Mouse (Mus musculus) kidney, postnatal 0 days (tissue): ENCODE results near the gene Lrrtm3. TPM values are rescaled to one million over a fixed set of nuclear protein-coding genes. Genes with fewer than 3 reads are reported as not detected.

Source experiments
- ATAC-seq: fragments of 200-750 bp; cut with Nextera tagmentation; replicated peaks from 2 replicates; pipeline ENCODE4 v1.8.0; 2017; ENCODE audit warnings: low read depth, moderate number of reproducible peaks, moderate TSS enrichment, moderate library complexity; ENCODE audit not compliant: low FRiP score
- DNase-seq: peaks from one replicate; pipeline ENCODE4 v3.0.0-alpha.2; 2016; ENCODE audit warnings: low spot score
- H3K27ac ChIP-seq: fragments of 300-500 bp; sonication (generic); 2 replicates; pipeline ENCODE4 v1.5.1; 2014; ENCODE audit warnings: mild to moderate bottlenecking
- H3K27me3 ChIP-seq: fragments of 300-500 bp; sonication (generic); 2 replicates; pipeline ENCODE4 v1.6.1; 2014; ENCODE audit warnings: low read length, mixed read lengths; ENCODE audit not compliant: insufficient read depth
- H3K36me3 ChIP-seq: fragments of 300-500 bp; sonication (generic); 2 replicates; pipeline ENCODE4 v1.6.1; 2014; ENCODE audit warnings: low read length, mixed read lengths; ENCODE audit not compliant: insufficient read depth
- H3K4me1 ChIP-seq: fragments of 300-500 bp; sonication (generic); replicated peaks from 2 replicates; pipeline ENCODE4 v1.6.1; 2014; ENCODE audit warnings: antibody characterized with exemption, low read length, mixed read lengths; ENCODE audit not compliant: insufficient read depth
- H3K4me2 ChIP-seq: fragments of 300-500 bp; sonication (generic); 2 replicates; pipeline ENCODE4 v1.6.1; 2014; ENCODE audit warnings: mild to moderate bottlenecking, low read length, moderate library complexity, mixed read lengths
- H3K4me3 ChIP-seq: fragments of 300-500 bp; sonication (generic); replicated peaks from 2 replicates; pipeline ENCODE4 v1.5.1; 2014; ENCODE audit warnings: low read depth, low read length
- H3K9ac ChIP-seq: fragments of 300-500 bp; sonication (generic); 2 replicates; pipeline ENCODE4 v1.6.1; 2014; ENCODE audit warnings: low read depth, low read length
- H3K9me3 ChIP-seq: fragments of 300-500 bp; sonication (generic); replicated peaks from 2 replicates; pipeline ENCODE4 v1.6.1; 2016; ENCODE audit warnings: low read length, inconsistent platforms, mixed read lengths
- CTCF ChIP-seq: IDR thresholded peaks from 2 replicates; pipeline ENCODE4 v1.5.1; 2016; ENCODE audit warnings: antibody characterized with exemption, low read depth, mild to moderate bottlenecking, moderate library complexity
- WGBS: fragments of 180-500 bp; shearing (Covaris S2); extraction: QIAGEN DNeasy Blood & Tissue Kit; methylation state at CpG from one replicate; pipeline ENCODE4 v1.1.7; 2014; 5-methylcytosine and 5-hydroxymethylcytosine counted together
- polyA plus RNA-seq: library from polyadenylated mRNA; unstranded; fragments of >200 nt; fragmentation: Nextera tagmentation; extraction: Ambion mirVana; gene quantifications from 2 replicates; pipeline ENCODE4 v1.2.1, GENCODE M21; 2015

Lrrtm3 gene
- polyA plus RNA-seq, 1 experiment from 2014 or later = 0.38 TPM

DNA sequence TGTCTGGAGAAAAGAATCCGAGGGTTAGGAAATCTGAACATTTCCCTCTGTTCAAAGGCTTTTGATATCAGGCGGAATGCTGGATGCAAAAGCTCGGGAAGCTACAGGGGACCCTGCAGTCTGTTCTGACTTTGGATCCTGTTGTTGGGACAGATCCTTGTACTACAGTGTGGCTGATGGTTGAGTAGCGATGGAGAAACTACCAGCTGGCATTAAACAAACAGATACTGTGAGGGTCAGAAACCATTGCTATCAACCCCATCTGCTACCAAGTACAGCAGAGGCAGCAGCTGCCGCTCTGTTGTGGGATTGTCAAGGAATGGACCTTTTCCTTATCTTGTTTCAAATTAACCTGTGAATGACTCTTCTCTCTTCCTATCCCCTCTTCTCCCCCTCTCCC lies 156.1 kb downstream of the Lrrtm3 start:
- no peak for TF ChIP-seq CTCF
- DNase-seq (no peak), ATAC-seq (no peak)
- Histone ChIP-seq H3K36me3 (no peaks in the 10 kb centered on the region), H3K27me3 (no peaks in the 10 kb centered on the region), H3K4me1 (no peaks in the 10 kb centered on the region), H3K9me3 (no peaks in the 10 kb centered on the region), H3K4me3 (no peak overlapping the region), H3K9ac (no peak overlapping the region), H3K27ac (no peak overlapping the region), H3K4me2 (no peak overlapping the region)
- 75% methylated on average over 5 of the region's 5 CpGs for WGBS

GRCm38 (mm10) chr10:63927334-63927733 lies 162.7 kb downstream of the Lrrtm3 start, which contains the start of gene Gm10118:
TSS of gene Gm10118 (minus strand) at chr10:63927434.
- no peak for TF ChIP-seq CTCF
- Histone ChIP-seq H3K9me3 (no peaks in the 10 kb centered on the region), H3K9ac (no peak within 1 kb of the TSS), H3K27me3 (no peaks in the 10 kb centered on the region), H3K27ac (no peak within 1 kb of the TSS), H3K4me2 (no peak within 1 kb of the TSS), H3K4me3 (no peak within 1 kb of the TSS), H3K36me3 (no peaks in the 10 kb centered on the region), H3K4me1 (no peaks in the 10 kb centered on the region)
- no peak for DNase-seq
- no peak for ATAC-seq

GRCm38 (mm10) chr10:63908878-63909277 lies 181.2 kb downstream of the Lrrtm3 start:
- H3K4me1 ChIP-seq = no peaks in the 10 kb centered on the region
- no peaks in the 10 kb centered on the region for H3K36me3 ChIP-seq
- no peaks in the 10 kb centered on the region for H3K9me3 ChIP-seq
- H3K9ac ChIP-seq = no peak overlapping the region
- no peak overlapping the region for H3K4me2 ChIP-seq
- TF ChIP-seq CTCF = no peak
- no peak overlapping the region for H3K27ac ChIP-seq
- no peaks in the 10 kb centered on the region for H3K27me3 ChIP-seq
- no peak overlapping the region for H3K4me3 ChIP-seq
- no peak for ATAC-seq
- no peak for DNase-seq

DNA sequence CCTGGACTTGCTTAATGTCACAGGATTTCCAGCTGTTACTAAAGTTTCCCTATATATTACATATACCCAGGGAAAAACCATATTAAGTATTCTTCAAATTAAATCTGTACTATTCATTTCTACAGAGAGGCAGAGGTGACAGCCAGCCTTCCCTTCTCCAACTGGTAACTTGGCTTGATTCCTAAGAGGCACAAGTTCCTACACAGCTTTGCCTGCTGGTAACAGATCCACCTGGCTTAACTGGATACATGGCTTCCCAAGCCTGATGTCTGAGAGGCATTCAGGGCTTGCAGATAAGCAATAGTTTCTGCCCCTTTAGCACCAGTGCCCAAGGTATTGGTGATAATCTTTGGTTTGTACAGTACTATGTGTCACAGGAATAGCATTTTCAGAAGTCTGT lies 190.2 kb downstream of the Lrrtm3 start:
- H3K27me3 ChIP-seq = no peaks in the 10 kb centered on the region
- no peak for TF ChIP-seq CTCF
- no peak for DNase-seq
- H3K4me2 ChIP-seq = no peak overlapping the region
- H3K9me3 ChIP-seq = no peaks in the 10 kb centered on the region
- H3K27ac ChIP-seq = no peak overlapping the region
- no peak for ATAC-seq
- H3K9ac ChIP-seq = no peak overlapping the region
- H3K4me1 ChIP-seq = no peaks in the 10 kb centered on the region
- H3K4me3 ChIP-seq = no peak overlapping the region
- no peaks in the 10 kb centered on the region for H3K36me3 ChIP-seq

- no peak for TF ChIP-seq CTCF
- WGBS = 90% methylated on average over 5 of the region's 5 CpGs
Measured at GRCm38 (mm10) chr10:63894612-63895011, 195.5 kb downstream of the Lrrtm3 start.

GRCm38 (mm10) chr10:63886449-63887088 lies 203.5 kb downstream of the Lrrtm3 start:
- no peak for TF ChIP-seq CTCF
- ATAC-seq = no peak
- DNase-seq = no peak
- Histone ChIP-seq H3K4me2 (no peak overlapping the region), H3K27ac (no peak overlapping the region), H3K4me1 (no peaks in the 10 kb centered on the region), H3K36me3 (no peaks in the 10 kb centered on the region), H3K4me3 (no peak overlapping the region), H3K9me3 (no peaks in the 10 kb centered on the region), H3K27me3 (no peaks in the 10 kb centered on the region), H3K9ac (no peak overlapping the region)
- WGBS = 80% methylated on average over 23 of the region's 23 CpGs

More at GRCm38 (mm10) chr10:63894612-63895011, 195.5 kb downstream of the Lrrtm3 start:
- Histone ChIP-seq H3K9me3 (no peaks in the 10 kb centered on the region), H3K9ac (no peak overlapping the region), H3K27ac (no peak overlapping the region), H3K4me3 (no peak overlapping the region), H3K4me1 (no peaks in the 10 kb centered on the region), H3K36me3 (no peaks in the 10 kb centered on the region), H3K27me3 (no peaks in the 10 kb centered on the region), H3K4me2 (no peak overlapping the region)
- no peak for ATAC-seq
- DNase-seq = no peak

DNA sequence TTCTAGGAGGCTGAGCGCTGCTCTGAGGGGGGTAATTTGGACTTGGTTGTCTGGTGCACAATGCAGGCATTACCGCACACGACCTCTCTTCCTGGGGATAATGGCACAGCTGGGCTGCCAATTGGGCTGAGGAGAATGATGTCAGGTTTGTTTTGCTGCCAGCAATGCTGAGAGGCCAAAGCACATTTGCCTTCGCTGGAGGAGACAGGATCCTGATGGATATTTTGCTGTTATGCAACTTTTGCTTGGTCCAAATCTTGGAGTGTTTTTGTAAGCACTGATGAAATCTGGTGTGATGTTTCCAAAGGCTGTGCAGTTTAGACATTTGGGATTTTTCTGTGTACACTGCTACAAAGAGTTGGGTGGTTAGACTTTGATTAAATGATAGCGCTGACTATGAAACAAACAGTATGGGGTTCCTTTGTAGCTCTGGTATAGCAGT lies 209.6 kb downstream of the Lrrtm3 start:
- no peak for TF ChIP-seq CTCF
- ATAC-seq = no peak
- DNase-seq = no peak

More for the DNA sequence above, 209.6 kb downstream of the Lrrtm3 start:
- 80% methylated on average over 5 of the region's 5 CpGs for WGBS
- H3K4me2 ChIP-seq = no peak overlapping the region
- H3K36me3 ChIP-seq = no peaks in the 10 kb centered on the region
- H3K4me1 ChIP-seq = no peaks in the 10 kb centered on the region
- H3K27me3 ChIP-seq = no peaks in the 10 kb centered on the region
- no peak overlapping the region for H3K27ac ChIP-seq
- H3K4me3 ChIP-seq = no peak overlapping the region
- H3K9me3 ChIP-seq = no peaks in the 10 kb centered on the region
- no peak overlapping the region for H3K9ac ChIP-seq

Other genes with a start within 250 kb of the Lrrtm3 start
- 0.05 TPM in 2 replicates for gene Gm10118, start 162.8 kb downstream of the Lrrtm3 start, polyA plus RNA-seq